Mouse (Mus musculus): Measurements from ENCODE around the gene Pcyt2. TPM values are rescaled to one million over a fixed set of nuclear protein-coding genes. Genes with fewer than 3 reads are reported as not detected.

The Pcyt2 gene
- polyA plus RNA-seq, 1 experiment from 2014 or later: 126 TPM

DNA sequence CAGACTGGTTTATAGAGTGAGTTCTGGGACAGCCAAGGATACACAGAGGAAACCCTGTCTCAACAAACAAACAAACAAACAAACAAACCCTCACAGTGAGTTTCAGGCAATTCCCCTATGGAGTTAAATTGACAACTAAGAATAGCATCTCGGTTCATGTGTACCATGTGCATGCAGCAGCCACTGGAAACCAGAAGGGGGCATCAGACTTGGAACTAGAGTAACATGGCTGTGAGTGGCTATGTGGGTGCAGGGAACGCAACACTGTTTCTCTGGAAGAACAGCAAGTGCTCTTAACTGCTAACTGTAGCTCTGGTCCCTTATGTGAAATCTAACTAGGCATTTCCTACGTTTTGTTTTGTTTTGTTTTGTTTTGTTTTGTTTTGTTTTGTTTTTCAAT, 34.1 kb upstream of the Pcyt2 start:
- H3K27me3 ChIP-seq: peaks cover 38% of the 10 kb centered on the region
- H3K27ac ChIP-seq: no peak overlapping the region
- no peak for ATAC-seq (ENCODE audit: borderline replicate concordance, extremely low read depth, low FRiP score, low TSS enrichment)
- H3K36me3 ChIP-seq: no peaks in the 10 kb centered on the region
- no peaks in the 10 kb centered on the region for H3K9me3 ChIP-seq
- peaks cover 6% of the 10 kb centered on the region for H3K4me1 ChIP-seq
- WGBS: 64% methylated on average over 3 of the region's 3 CpGs
- no peak overlapping the region for H3K4me2 ChIP-seq
- H3K4me3 ChIP-seq: no peak overlapping the region
- H3K9ac ChIP-seq: no peak overlapping the region

DNA sequence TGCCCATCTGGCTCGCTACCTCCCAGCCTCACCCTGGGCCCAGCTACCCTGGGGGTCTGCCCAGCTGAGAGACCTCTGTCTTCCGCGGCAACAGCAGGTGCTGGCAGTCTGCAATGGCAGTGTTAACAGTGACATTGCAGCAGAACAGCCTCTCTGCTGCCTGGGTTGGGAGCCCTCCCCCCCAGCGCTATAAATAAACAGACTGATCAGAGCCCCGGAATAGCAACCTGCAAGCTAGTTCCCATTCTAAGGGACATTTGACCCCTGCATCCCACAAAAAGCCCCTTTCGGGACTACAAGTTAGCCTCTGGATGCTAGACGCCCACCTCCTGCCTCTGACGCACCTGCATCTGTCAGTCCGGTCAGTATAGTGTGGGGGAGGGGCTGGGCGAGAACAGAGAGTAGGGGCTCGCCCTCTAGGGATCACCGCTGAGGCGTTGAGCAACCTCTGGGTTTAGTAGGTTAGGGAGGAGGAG, 30.3 kb upstream of the Pcyt2 start, which contains the start of gene Myadml2:
Myadml2 (minus strand) TSS at position 158 of the 476 bp plus-strand sequence.
- peaks cover 14% of the 10 kb centered on the region for H3K4me1 ChIP-seq
- no peak for ATAC-seq (ENCODE audit: borderline replicate concordance, extremely low read depth, low FRiP score, low TSS enrichment)
- H3K9me3 ChIP-seq: no peaks in the 10 kb centered on the region
- no peak within 1 kb of the TSS for H3K27ac ChIP-seq
- H3K27me3 ChIP-seq: peaks cover 29% of the 10 kb centered on the region
- no peak within 1 kb of the TSS; the same call in 1 of the 2 replicates for H3K9ac ChIP-seq
- no peaks in the 10 kb centered on the region for H3K36me3 ChIP-seq
- H3K4me3 ChIP-seq: peak within 1 kb of the TSS; percentile 19
- 4% methylated on average over 13 of the region's 13 CpGs for WGBS
- peak within 1 kb of the TSS; percentile 45 for H3K4me2 ChIP-seq

- Histone ChIP-seq H3K4me1 (peaks cover 22% of the 10 kb centered on the region), H3K36me3 (no peaks in the 10 kb centered on the region), H3K27ac (no peak overlapping the region), H3K9me3 (no peaks in the 10 kb centered on the region), H3K4me2 (peak overlapping the region; percentile 45), H3K27me3 (peaks cover 35% of the 10 kb centered on the region), H3K9ac (no peak overlapping the region; the same call in 1 of the 2 replicates), H3K4me3 (peak overlapping the region; percentile 19; the same call in 1 of the 2 replicates)
- no peak for ATAC-seq (ENCODE audit: borderline replicate concordance, extremely low read depth, low FRiP score, low TSS enrichment)
- WGBS: 72% methylated on average over 35 of the region's 35 CpGs
These were observed 29.5 kb upstream of the Pcyt2 start for GRCm38 (mm10) chr11:120647047-120647830.

DNA sequence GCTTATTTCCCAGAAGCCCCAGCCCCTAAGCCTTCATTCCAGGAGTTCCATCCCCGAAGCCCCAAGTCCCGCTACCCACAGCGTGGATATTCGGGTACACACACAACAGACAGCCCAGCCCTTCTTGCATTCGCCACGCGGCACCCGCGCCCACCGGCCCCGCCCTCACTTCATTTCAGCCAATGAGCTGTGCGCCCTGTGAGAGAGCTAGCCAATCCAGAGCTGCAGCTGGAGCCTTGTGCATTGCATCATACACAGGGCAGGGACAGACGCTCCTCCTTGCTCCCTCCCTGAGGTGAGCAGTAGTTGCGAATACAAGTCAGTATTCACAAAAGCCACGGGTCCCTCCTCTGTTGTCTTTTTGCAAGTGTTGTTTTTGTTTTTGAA, 25.9 kb upstream of the Pcyt2 start, which contains the start of gene Pycr1:
Pycr1 (minus strand) TSS at position 169 of the 387 bp plus-strand sequence.
- WGBS: under 1% methylated on average over 15 of the region's 15 CpGs
- peak; percentile 100 for ATAC-seq (ENCODE audit: borderline replicate concordance, extremely low read depth, low FRiP score, low TSS enrichment)
- Histone ChIP-seq H3K9me3 (no peaks in the 10 kb centered on the region), H3K4me1 (peaks cover 24% of the 10 kb centered on the region), H3K36me3 (no peaks in the 10 kb centered on the region), H3K4me2 (peak within 1 kb of the TSS; percentile 96), H3K27ac (no peak within 1 kb of the TSS), H3K4me3 (peak within 1 kb of the TSS; percentile 55), H3K9ac (peak within 1 kb of the TSS; percentile 54), H3K27me3 (peaks cover 24% of the 10 kb centered on the region)

DNA sequence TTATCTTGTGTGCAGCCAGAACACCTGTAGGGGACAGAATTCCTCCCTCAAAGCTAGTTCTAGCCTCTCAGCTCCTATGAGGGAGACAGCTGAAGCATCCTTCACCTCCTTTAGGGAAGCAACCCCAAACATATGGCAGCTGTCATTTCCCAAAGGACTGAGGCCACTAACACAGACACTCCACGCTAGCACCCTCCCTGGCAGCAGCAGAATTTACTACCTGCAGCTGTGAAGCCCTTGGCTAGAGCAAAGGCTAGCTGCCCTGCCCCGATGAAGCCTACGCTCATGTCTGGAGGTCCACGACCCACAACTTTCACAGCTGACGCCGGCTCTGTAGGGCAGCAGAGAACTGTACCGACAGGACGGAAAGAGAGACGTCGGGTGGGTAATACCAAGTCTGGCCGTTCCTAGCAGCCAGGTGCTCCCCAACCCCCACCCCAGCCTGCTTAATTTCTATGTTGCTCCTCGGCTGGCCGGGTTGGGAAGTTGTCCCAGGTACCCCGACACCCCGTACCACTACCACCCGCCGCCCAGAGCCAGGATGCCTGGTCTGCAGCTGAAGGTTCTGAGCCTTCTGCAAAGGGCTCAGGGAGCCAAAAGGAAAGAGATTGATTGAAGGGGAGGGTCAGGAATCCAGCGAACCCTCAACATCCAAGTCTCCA, 25.3 kb upstream of the Pcyt2 start:
- H3K4me2 ChIP-seq: peak overlapping the region; percentile 96
- 1% methylated on average over 18 of the region's 18 CpGs for WGBS
- H3K27ac ChIP-seq: no peak overlapping the region
- H3K9ac ChIP-seq: peak overlapping the region; percentile 54
- peaks cover 21% of the 10 kb centered on the region for H3K27me3 ChIP-seq
- ATAC-seq (ENCODE audit: borderline replicate concordance, extremely low read depth, low FRiP score, low TSS enrichment): peak; percentile 27; the same call in 1 of the 2 replicates
- H3K4me1 ChIP-seq: peaks cover 21% of the 10 kb centered on the region
- H3K9me3 ChIP-seq: no peaks in the 10 kb centered on the region
- H3K36me3 ChIP-seq: no peaks in the 10 kb centered on the region
- H3K4me3 ChIP-seq: peak overlapping the region; percentile 55

DNA sequence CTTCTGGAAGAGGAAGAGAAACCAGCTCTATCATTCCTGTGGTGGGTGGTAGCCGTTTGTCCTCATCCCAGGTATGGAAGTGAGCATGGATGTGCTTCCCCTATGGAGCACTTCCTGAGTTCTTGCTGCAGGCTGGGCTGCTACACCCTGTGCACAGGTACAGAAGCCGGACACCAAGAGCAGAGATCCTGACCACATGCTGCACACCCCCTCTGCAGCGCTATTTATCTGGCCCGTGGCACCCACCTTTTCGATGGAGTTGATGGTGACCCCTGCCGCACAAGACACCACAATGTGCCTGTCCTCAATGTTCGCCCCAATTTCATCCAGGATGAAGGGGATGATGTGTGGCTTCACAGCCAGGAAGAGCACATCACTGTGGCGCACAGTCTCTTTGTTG, 24.1 kb upstream of the Pcyt2 start:
- peak overlapping the region; percentile 54; the same call in 1 of the 2 replicates for H3K9ac ChIP-seq
- peaks cover 17% of the 10 kb centered on the region for H3K4me1 ChIP-seq
- no peaks in the 10 kb centered on the region for H3K9me3 ChIP-seq
- peak overlapping the region; percentile 96 for H3K4me2 ChIP-seq
- H3K36me3 ChIP-seq: no peaks in the 10 kb centered on the region
- WGBS: 76% methylated on average over 8 of the region's 8 CpGs
- no peak overlapping the region for H3K4me3 ChIP-seq
- H3K27me3 ChIP-seq: peaks cover 9% of the 10 kb centered on the region; the same call in 1 of the 2 replicates
- no peak overlapping the region for H3K27ac ChIP-seq
- ATAC-seq (ENCODE audit: borderline replicate concordance, extremely low read depth, low FRiP score, low TSS enrichment): no peak

DNA sequence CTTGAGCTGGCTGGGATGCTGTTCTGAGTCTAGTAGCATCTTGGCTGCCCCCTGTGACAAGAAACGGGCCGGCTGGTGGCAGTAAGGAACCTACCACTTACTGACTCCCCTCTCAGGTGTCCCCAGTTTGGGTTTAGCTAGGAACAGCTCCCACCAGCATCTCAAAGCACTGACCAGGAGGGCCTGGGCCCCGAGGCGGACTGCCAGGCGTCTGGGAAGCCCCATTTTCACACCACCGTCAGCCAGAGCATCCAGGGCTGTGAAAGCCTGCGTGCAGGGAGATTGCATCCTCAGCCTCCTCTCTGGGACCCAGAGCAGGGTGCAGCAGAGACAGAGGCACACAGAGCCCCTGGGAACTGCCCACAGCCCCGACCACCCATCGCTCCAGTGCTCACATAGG, 23.5 kb upstream of the Pcyt2 start:
- Histone ChIP-seq H3K27ac (no peak overlapping the region), H3K4me1 (peaks cover 17% of the 10 kb centered on the region)
- WGBS: 61% methylated on average over 9 of the region's 9 CpGs

GRCm38 (mm10) chr11:120634810-120635209, 17.1 kb upstream of the Pcyt2 start:
- no peak for ATAC-seq (ENCODE audit: borderline replicate concordance, extremely low read depth, low FRiP score, low TSS enrichment)

More for the DNA sequence above, 23.5 kb upstream of the Pcyt2 start:
- ATAC-seq (ENCODE audit: borderline replicate concordance, extremely low read depth, low FRiP score, low TSS enrichment): no peak
- Histone ChIP-seq H3K4me3 (no peak overlapping the region), H3K9me3 (no peaks in the 10 kb centered on the region), H3K27me3 (peaks cover 8% of the 10 kb centered on the region; the same call in 1 of the 2 replicates), H3K9ac (no peak overlapping the region), H3K4me2 (no peak overlapping the region), H3K36me3 (no peaks in the 10 kb centered on the region)

DNA sequence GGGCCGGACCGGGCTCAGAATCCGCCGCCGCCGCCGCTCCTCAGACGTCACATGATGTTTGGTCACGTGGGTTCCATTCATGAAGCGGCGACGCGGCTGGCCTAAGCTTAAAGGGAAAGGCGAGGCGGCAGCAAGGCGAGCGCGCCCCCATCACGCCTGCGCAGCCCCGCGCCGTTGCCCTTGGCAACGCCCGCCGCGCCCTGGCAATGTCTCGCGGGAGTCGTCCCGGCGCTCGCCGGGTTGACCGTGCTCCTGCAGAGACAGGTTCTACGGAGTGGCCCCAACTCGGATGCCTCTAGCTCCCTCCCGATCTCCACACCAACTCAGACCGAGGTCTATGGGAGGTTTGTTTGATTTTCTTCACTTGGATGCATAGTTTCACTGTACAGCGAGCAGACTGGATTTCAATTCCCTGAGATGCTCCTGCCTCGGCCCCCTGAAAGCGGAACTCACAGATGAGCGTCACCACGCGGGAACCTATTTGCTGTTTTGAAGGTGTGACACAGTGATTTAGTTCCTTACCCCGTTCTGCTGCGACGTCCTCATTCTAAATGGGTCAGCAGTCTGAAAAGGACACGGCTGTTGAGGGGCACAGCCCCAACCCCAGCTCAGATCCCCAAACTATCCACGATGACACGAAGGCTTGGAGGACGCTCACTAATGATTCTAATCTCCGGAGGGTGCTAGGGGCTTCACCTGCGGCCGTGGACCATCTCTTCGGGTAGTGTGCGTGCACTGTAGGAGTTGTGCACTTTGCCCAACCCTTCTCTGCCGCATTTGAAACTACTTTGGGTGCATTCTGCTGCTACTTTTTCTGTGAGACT, 16.0 kb upstream of the Pcyt2 start, which contains the start of gene Mafg:
Mafg (minus strand) TSS at position 81 of the 824 bp plus-strand sequence.
- Histone ChIP-seq H3K36me3 (peaks cover 8% of the 10 kb centered on the region), H3K4me3 (peak within 1 kb of the TSS; percentile 93), H3K27me3 (no peaks in the 10 kb centered on the region), H3K9ac (peak within 1 kb of the TSS; percentile 91), H3K4me1 (peaks cover 39% of the 10 kb centered on the region), H3K27ac (peak within 1 kb of the TSS; percentile 85), H3K4me2 (peak within 1 kb of the TSS; percentile 80), H3K9me3 (no peaks in the 10 kb centered on the region)
- ATAC-seq (ENCODE audit: borderline replicate concordance, extremely low read depth, low FRiP score, low TSS enrichment): peak; percentile 91
- WGBS: 12% methylated on average over 53 of the region's 58 CpGs

More at GRCm38 (mm10) chr11:120634810-120635209, 17.1 kb upstream of the Pcyt2 start:
- H3K27me3 ChIP-seq: no peaks in the 10 kb centered on the region
- H3K9me3 ChIP-seq: no peaks in the 10 kb centered on the region
- no peak overlapping the region for H3K4me3 ChIP-seq
- no peak overlapping the region for H3K4me2 ChIP-seq
- peaks cover 34% of the 10 kb centered on the region for H3K4me1 ChIP-seq
- no peak overlapping the region for H3K9ac ChIP-seq
- 86% methylated on average over 5 of the region's 5 CpGs for WGBS
- no peak overlapping the region for H3K27ac ChIP-seq
- no peaks in the 10 kb centered on the region for H3K36me3 ChIP-seq

- H3K36me3 ChIP-seq: peaks cover 10% of the 10 kb centered on the region
- no peaks in the 10 kb centered on the region for H3K27me3 ChIP-seq
- WGBS: under 1% methylated on average over 96 of the region's 116 CpGs
- peak overlapping the region; percentile 80 for H3K4me2 ChIP-seq
- H3K9ac ChIP-seq: peak overlapping the region; percentile 91
- H3K4me1 ChIP-seq: peaks cover 39% of the 10 kb centered on the region
- no peaks in the 10 kb centered on the region for H3K9me3 ChIP-seq
- H3K4me3 ChIP-seq: peak overlapping the region; percentile 93
- peak; percentile 88 for ATAC-seq (ENCODE audit: borderline replicate concordance, extremely low read depth, low FRiP score, low TSS enrichment)
- peak overlapping the region; percentile 85 for H3K27ac ChIP-seq
These were observed 15.1 kb upstream of the Pcyt2 start for GRCm38 (mm10) chr11:120632559-120633519.

Measured in lung, embryonic 15.5 days (tissue).